Mouse (Mus musculus) liver, embryonic 12.5 days (tissue): Measurements from ENCODE around the gene Fcgr1. TPM values are rescaled to one million over a fixed set of nuclear protein-coding genes. Genes with fewer than 3 reads are reported as not detected.
"Not testable (repeated sequence)": the region's sequence is repeated elsewhere in the genome, so short reads cannot be mapped to it uniquely, and the experiment has no call there.

Experiments
- ATAC-seq: fragments of 200-750 bp; cut with Nextera tagmentation; 2 replicates; pipeline ENCODE4 v1.8.0; 2017; ENCODE audit warnings: moderate number of reproducible peaks, mild to moderate bottlenecking, moderate library complexity
- H3K27ac ChIP-seq: fragments of 300-500 bp; sonication (generic); 2 replicates; pipeline ENCODE4 v1.5.1; 2016; ENCODE audit warnings: mild to moderate bottlenecking
- H3K27me3 ChIP-seq: fragments of 300-500 bp; sonication (generic); replicated peaks from 2 replicates; pipeline ENCODE4 v1.6.1; 2016; ENCODE audit warnings: mild to moderate bottlenecking, moderate library complexity
- H3K36me3 ChIP-seq: fragments of 300-500 bp; sonication (generic); 2 replicates; pipeline ENCODE4 v1.6.1; 2016; ENCODE audit warnings: mild to moderate bottlenecking, moderate library complexity
- H3K4me1 ChIP-seq: fragments of 300-500 bp; sonication (generic); 2 replicates; pipeline ENCODE4 v1.6.1; 2016
- H3K4me2 ChIP-seq: fragments of 300-500 bp; sonication (generic); 2 replicates; pipeline ENCODE4 v1.6.1; 2016; ENCODE audit warnings: mild to moderate bottlenecking, moderate library complexity
- H3K4me3 ChIP-seq: fragments of 300-500 bp; sonication (generic); 2 replicates; pipeline ENCODE4 v1.5.1; 2016; ENCODE audit warnings: mild to moderate bottlenecking, moderate library complexity
- H3K9ac ChIP-seq: fragments of 300-500 bp; sonication (generic); 2 replicates; pipeline ENCODE4 v1.6.1; 2016; ENCODE audit warnings: mild to moderate bottlenecking, moderate library complexity
- H3K9me3 ChIP-seq: fragments of 300-500 bp; sonication (generic); replicated peaks from 2 replicates; pipeline ENCODE4 v1.6.1; 2016; ENCODE audit warnings: mild to moderate bottlenecking, moderate library complexity
- WGBS: fragments of 180-500 bp; shearing (Covaris S2); methylation state at CpG from one replicate; pipeline ENCODE4 v1.1.7; 2016; ENCODE audit not compliant: insufficient replicate concordance; 5-methylcytosine and 5-hydroxymethylcytosine counted together
- polyA plus RNA-seq: library from polyadenylated mRNA; unstranded; fragments of >200 nt; fragmentation: Nextera tagmentation; extraction: Ambion mirVana; gene quantifications from 2 replicates; pipeline ENCODE4 v1.2.1, GENCODE M21; 2016

Gene Fcgr1
- polyA plus RNA-seq, 1 experiment from 2014 or later = 2.7 TPM

DNA sequence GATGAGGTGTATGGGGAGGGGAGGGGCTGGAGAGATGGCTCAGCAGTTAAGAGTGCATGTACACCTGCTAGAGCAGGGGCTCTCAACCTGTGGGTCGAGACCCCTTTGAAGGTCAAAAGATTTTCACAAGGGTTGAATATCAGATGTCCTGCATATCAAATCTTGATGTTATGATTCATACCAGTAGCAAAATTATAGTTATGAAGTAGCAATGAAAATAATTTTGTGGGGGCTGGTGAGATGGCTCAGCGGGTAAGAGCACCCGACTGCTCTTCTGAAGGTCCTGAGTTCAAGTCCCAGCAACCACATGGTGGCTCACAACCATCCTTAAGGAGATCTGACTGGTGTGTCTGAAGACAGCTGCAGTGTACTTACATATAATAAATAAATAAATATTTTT, 3.0 kb downstream of the Fcgr1 start:
- not testable (repeated sequence) for H3K4me3 ChIP-seq, ATAC-seq, H3K27ac ChIP-seq, H3K36me3 ChIP-seq, H3K9me3 ChIP-seq, H3K4me1 ChIP-seq, H3K9ac ChIP-seq, H3K4me2 ChIP-seq
- WGBS = 82% methylated on average over 3 of the region's 3 CpGs
- peaks cover 19% of the 10 kb centered on the region for H3K27me3 ChIP-seq

DNA sequence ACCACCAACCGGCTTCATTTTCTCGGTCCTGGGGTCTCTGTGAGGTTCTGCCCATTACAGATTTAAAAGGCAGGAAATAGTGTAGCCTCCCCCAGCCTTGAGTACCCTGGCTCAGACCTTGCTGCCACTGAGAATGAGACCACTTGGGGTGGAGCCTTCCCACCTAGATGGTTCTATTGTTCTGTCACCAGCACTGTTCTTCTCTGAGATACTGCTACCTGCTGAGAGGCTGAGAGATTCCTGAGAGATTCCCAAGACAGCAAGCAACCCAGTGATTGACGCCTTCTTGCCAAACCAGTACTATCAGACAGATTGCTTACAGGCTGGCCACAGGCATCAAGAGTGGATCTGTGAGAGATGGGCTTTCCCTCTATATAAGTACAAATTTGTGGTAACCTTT, 4.6 kb downstream of the Fcgr1 start:
- H3K4me1 ChIP-seq = no peaks in the 10 kb centered on the region
- no peak for ATAC-seq
- no peaks in the 10 kb centered on the region; the same call in 1 of the 2 replicates for H3K9me3 ChIP-seq
- peaks cover 33% of the 10 kb centered on the region for H3K27me3 ChIP-seq
- H3K36me3 ChIP-seq = no peaks in the 10 kb centered on the region
- H3K9ac ChIP-seq = no peak overlapping the region
- H3K4me3 ChIP-seq = no peak overlapping the region
- H3K4me2 ChIP-seq = no peak overlapping the region
- WGBS = 57% methylated on average over 3 of the region's 3 CpGs
- H3K27ac ChIP-seq = no peak overlapping the region

DNA sequence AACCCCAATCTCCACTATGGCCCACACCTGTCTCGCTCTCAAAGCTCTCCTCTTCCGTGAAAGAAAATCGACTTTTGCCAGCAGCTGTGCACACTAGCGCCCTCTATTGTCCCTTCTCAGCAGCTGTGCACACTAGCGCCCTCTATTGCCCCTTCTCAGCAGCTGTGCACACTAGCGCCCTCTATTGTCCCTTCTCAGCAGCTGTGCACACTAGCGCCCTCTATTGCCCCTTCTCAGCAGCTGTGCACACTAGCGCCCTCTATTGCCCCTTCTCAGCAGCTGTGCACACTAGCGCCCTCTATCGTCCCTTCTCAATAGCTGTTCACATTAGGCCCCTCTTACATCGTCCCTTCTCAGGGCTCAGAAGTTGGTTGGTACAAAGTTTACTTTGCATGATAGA, 6.4 kb downstream of the Fcgr1 start:
- not testable (repeated sequence) for H3K4me2 ChIP-seq, H3K27ac ChIP-seq, H3K4me3 ChIP-seq, H3K9ac ChIP-seq, ATAC-seq, H3K4me1 ChIP-seq, H3K36me3 ChIP-seq, H3K9me3 ChIP-seq
- 80% methylated on average over 11 of the region's 11 CpGs for WGBS
- peaks cover 47% of the 10 kb centered on the region for H3K27me3 ChIP-seq

DNA sequence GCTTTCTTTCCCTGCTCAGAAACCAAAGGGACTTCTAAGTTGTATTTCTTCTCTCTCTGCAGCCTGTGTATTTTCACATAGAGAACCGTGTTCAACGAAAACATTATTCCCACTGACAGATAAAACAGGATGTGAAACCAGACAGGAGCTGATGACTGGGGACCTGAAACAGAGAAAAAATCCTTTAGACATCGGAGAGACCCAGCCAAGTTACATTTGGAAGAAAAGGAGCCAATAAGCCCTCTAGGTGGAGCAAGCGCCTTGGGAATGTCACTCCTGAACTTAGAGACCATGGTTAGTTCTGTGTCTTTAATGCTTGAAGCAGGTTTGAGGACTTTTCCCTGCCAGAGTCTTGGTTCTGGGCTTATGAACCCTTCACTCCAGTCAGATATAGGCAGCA, 9.3 kb downstream of the Fcgr1 start:
- Histone ChIP-seq H3K9ac (no peak overlapping the region), H3K27me3 (peaks cover 59% of the 10 kb centered on the region), H3K9me3 (no peaks in the 10 kb centered on the region; the same call in 1 of the 2 replicates), H3K36me3 (no peaks in the 10 kb centered on the region), H3K4me2 (peak overlapping the region; percentile 20; the same call in 1 of the 2 replicates), H3K27ac (no peak overlapping the region), H3K4me1 (peaks cover 6% of the 10 kb centered on the region; the same call in 1 of the 2 replicates), H3K4me3 (no peak overlapping the region)
- WGBS = 25% methylated on average over 4 of the region's 4 CpGs
- no peak for ATAC-seq

DNA sequence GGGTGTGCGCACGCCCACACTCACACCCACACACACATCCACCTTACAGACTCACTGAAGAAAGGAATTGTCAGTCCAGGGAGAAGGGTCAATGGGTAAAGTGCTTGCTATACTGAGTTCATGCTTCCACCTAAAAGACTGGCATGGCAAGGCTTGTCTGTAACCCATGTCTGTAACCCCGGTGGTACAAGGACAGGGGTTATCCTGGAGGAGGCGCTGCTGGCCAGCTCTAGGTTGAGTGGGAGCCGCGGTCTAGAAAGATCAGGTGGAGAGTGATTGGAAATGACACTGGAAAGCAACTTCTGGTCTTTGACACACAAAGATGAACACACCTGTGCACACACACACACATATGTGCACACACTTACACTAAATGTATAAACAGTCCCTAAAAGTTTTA, 13.1 kb downstream of the Fcgr1 start:
- H3K27me3 ChIP-seq = peaks cover 48% of the 10 kb centered on the region
- no peak overlapping the region for H3K4me3 ChIP-seq
- H3K27ac ChIP-seq = no peak overlapping the region
- no peaks in the 10 kb centered on the region for H3K36me3 ChIP-seq
- peaks cover 25% of the 10 kb centered on the region for H3K4me1 ChIP-seq
- H3K9ac ChIP-seq = no peak overlapping the region
- H3K9me3 ChIP-seq = no peaks in the 10 kb centered on the region
- WGBS = 57% methylated on average over 6 of the region's 6 CpGs
- no peak for ATAC-seq
- no peak overlapping the region for H3K4me2 ChIP-seq

DNA sequence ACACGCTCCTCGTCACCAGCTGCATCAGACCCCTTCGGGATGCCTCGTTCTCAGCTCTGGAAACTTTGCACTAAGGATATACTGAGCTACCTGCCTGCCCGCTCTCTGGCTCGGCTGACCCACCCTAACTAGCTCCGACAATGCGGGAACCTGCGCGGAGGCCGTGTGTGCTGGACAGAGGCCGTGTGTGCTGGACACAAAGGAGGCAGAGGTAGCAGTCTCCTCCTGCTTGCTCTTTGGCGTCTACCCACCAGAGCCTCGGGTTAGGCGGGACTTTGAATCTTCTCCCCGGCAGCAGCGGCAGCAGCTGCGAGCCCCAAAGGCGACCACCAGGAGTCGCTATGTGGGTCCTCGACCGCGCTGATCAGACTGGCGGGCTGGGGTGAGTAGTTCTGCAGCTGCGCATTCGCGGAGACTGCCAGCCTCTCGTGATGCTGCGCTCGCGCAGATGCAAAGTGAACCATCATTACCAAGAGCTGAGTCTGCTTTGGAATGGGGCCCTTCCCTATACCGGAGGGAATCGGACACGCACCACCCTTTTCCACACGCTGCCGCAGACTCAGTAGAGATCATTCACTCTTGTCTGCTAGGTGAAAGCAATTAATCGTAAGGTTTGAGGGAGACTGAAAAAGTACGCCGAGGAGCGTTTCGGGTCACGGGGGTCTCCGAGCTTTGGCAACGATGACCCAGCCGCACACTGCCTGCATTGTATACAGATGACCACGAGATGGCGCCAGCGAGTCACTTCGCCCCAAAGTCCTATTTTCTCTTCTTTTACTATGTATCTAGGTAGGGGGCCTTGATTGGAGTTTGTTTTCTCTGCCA, 15.8 kb downstream of the Fcgr1 start:
- Histone ChIP-seq H3K4me3 (peak overlapping the region; percentile 64), H3K27ac (peak overlapping the region; percentile 80), H3K4me2 (peak overlapping the region; percentile 92), H3K27me3 (peaks cover 23% of the 10 kb centered on the region), H3K9me3 (no peaks in the 10 kb centered on the region), H3K4me1 (peaks cover 25% of the 10 kb centered on the region), H3K9ac (peak overlapping the region; percentile 80), H3K36me3 (no peaks in the 10 kb centered on the region)
- WGBS = 1% methylated on average over 49 of the region's 49 CpGs
- ATAC-seq = peak; percentile 90

DNA sequence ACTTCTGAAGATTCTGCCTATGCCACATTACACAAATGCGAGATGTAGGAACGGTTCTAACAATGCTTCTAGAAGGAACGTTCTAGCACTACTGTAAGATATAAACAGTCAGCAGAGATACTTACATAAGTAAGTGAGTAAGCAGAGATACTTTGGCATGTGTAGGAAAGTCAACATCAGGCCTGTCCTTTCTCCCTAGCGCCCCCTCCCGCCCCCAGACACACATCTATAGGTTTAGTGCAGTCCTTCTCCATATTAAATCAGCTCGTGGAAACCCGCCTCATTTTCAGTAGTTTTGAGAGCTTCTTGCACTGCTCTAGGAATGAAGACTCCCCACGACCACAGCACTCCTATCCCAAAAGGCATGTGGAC, 16.4 kb downstream of the Fcgr1 start:
- Histone ChIP-seq H3K9ac (peak overlapping the region; percentile 80), H3K27ac (peak overlapping the region; percentile 80), H3K27me3 (peaks cover 17% of the 10 kb centered on the region; the same call in 1 of the 2 replicates), H3K36me3 (no peaks in the 10 kb centered on the region), H3K4me1 (peaks cover 25% of the 10 kb centered on the region), H3K4me3 (peak overlapping the region; percentile 64), H3K4me2 (peak overlapping the region; percentile 92), H3K9me3 (no peaks in the 10 kb centered on the region)
- 16% methylated on average over 8 of the region's 8 CpGs for WGBS
- peak; percentile 65 for ATAC-seq

DNA sequence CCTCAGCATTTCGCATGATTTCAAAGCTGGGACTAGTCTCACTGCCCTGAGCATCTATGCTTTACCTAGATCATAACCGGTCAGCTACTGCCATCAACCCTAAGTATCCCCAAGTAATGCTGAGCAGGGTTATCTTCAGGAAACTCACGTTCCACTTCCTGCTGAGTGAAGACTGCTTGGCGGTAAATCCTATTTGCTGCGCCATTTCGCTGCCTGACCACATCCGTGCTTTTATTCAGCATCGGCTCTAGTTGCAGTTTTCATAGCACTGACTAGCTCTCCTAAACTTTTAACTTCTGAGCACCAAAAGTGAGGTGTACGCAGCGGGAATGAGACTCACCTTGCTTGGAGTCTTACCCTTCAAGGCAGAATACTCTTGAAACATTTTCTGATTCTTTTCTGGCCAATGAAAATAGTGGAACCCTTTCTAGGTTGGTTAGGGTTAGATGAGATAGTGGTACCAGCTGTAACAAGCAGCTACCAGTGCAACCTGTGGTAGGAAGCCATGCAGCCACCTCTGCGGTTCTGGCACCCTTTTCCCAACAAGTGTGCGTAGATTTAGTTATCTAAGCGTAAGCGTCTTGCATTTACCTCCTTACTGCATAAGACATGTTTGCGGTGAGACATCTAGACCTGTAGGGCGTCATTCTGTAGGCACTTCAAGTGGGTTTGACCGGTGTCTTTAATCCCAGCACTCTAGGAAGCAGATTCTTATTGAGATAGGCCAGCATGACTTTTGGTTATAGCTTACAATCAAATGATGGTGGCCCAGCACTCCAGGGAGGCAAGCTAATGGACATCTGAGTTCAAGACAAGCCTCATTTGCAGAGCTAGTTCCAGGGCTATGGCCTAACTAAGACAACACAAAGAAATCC, 19.9 kb downstream of the Fcgr1 start:
- Histone ChIP-seq H3K9me3 (no peaks in the 10 kb centered on the region), H3K27ac (no peak overlapping the region), H3K4me3 (no peak overlapping the region), H3K9ac (peak overlapping the region; percentile 25; the same call in 1 of the 2 replicates), H3K36me3 (no peaks in the 10 kb centered on the region), H3K27me3 (no peaks in the 10 kb centered on the region), H3K4me2 (peak overlapping the region; percentile 0; the same call in 1 of the 2 replicates), H3K4me1 (peaks cover 26% of the 10 kb centered on the region)
- no peak for ATAC-seq
- WGBS = 46% methylated on average over 17 of the region's 17 CpGs

DNA sequence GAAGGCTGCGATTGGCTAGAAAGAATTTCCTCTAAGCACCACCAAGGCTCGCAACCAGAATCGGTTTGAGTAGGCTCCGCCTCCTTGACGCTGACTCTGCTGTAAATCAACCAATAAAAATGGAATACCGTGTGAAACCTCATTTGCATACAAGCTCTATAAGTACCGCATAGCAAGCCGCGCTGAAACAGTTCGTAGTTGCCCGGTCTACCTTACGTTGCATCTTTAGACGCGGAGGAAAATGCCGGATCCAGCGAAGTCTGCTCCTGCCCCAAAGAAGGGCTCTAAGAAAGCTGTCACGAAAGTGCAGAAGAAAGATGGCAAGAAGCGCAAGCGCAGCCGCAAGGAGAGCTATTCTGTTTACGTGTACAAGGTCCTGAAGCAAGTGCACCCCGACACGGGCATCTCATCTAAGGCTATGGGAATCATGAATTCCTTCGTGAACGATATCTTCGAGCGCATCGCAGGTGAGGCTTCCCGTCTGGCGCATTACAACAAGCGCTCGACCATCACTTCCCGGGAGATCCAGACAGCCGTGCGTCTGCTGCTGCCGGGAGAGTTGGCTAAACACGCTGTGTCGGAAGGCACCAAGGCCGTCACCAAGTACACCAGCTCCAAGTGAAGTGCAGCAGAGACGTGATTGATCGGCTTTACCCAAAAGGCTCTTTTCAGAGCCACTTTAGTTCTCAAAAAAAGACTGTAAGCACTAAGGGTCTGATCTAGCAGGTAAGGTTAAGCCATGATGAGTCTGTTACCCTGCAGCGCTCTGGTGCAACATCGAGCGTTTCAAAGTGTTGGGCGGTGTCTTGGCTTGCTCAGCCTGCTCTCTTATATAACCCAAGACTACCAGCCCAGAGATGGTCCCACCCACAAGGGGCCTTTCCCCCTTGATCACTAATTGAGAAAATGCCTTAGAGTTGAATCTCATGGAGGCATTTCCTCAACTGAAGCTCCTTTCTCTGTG, 24.0 kb downstream of the Fcgr1 start, which contains the start of gene Hist2h2bb:
Hist2h2bb (plus strand) TSS at position 242 of the 964 bp plus-strand sequence.
- peak within 1 kb of the TSS; percentile 62 for H3K4me3 ChIP-seq
- no peaks in the 10 kb centered on the region for H3K9me3 ChIP-seq
- H3K4me2 ChIP-seq = peak within 1 kb of the TSS; percentile 74
- WGBS = under 1% methylated on average over 45 of the region's 45 CpGs
- no peaks in the 10 kb centered on the region for H3K36me3 ChIP-seq
- H3K27ac ChIP-seq = peak within 1 kb of the TSS; percentile 99
- peaks cover 41% of the 10 kb centered on the region for H3K4me1 ChIP-seq
- peak within 1 kb of the TSS; percentile 87 for H3K9ac ChIP-seq
- ATAC-seq = peak; percentile 88
- no peaks in the 10 kb centered on the region for H3K27me3 ChIP-seq

DNA sequence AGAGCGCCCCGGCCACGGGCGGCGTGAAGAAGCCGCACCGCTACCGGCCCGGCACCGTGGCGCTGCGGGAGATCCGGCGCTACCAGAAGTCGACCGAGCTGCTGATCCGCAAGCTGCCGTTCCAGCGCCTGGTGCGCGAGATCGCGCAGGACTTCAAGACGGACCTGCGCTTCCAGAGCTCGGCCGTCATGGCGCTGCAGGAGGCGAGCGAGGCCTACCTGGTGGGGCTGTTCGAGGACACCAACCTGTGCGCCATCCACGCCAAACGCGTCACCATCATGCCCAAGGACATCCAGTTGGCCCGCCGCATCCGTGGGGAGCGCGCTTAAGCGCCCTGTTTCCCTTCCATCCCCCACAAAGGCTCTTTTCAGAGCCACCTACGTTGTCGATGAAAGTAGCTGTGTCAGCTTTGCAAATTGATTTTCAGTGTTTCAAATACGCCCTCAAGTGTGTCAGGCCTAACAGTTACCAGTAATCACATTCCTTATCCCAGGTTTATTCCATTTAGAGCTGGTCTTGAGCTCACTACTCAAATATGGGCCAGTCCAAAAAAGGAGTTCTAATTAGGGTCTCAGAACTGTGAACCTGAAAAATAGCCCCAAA, 24.9 kb downstream of the Fcgr1 start:
- Histone ChIP-seq H3K4me3 (peak overlapping the region; percentile 62), H3K9ac (peak overlapping the region; percentile 84), H3K27ac (peak overlapping the region; percentile 99), H3K4me2 (peak overlapping the region; percentile 74), H3K4me1 (peaks cover 50% of the 10 kb centered on the region)
- not testable (repeated sequence) for H3K9me3 ChIP-seq, H3K36me3 ChIP-seq, H3K27me3 ChIP-seq
- 2% methylated on average over 16 of the region's 44 CpGs for WGBS
- peak; percentile 31 for ATAC-seq
